Mouse (Mus musculus) stomach, adult 2 months (tissue): ENCODE measurements around the gene Pbx4. TPM values are rescaled to one million over a fixed set of nuclear protein-coding genes. Genes with fewer than 3 reads are reported as not detected.

Source experiments
- polyA plus RNA-seq: library from polyadenylated mRNA; depleted of rRNA; stranded (reverse); fragments of >200 nt; gene quantifications from 2 replicates; pipeline ENCODE4 v1.2.3, GENCODE M21; 2012; rRNA removed

The Pbx4 gene
- 2.4 and 5.1 TPM in 2 replicates for polyA plus RNA-seq

GRCm38 (mm10) chr8:69832298-69832853 is at the start of gene Pbx4:
TSS of gene Pbx4 (plus strand) at chr8:69832491.

GRCm38 (mm10) chr8:69790773-69791367 is 41.4 kb upstream of the Pbx4 start, which contains the start of the genes Atp13a1 and Zfp866:
TSS of gene Atp13a1 (plus strand) at chr8:69791163.
TSS of gene Zfp866 (minus strand) at chr8:69791178.

GRCm38 (mm10) chr8:69808094-69808863 is 24.0 kb upstream of the Pbx4 start, which contains the start of gene Gmip:
TSS of gene Gmip (plus strand) at chr8:69808679.

GRCm38 (mm10) chr8:69822386-69823191 is 9.7 kb upstream of the Pbx4 start, which contains the start of gene Lpar2:
TSS of gene Lpar2 (plus strand) at chr8:69822429.

GRCm38 (mm10) chr8:69887289-69888243 is 55.3 kb downstream of the Pbx4 start, which contains the start of gene Cilp2:
TSS of gene Cilp2 (minus strand) at chr8:69887687.

GRCm38 (mm10) chr8:69902163-69903062 is 70.1 kb downstream of the Pbx4 start, which contains the start of the genes Tssk6, Ndufa13 and Yjefn3:
TSS of gene Tssk6 (plus strand) at chr8:69902184.
TSS of gene Ndufa13 (minus strand) at chr8:69902558.
TSS of gene Yjefn3 (minus strand) at chr8:69902712.

Other genes with a start within 250 kb of the Pbx4 start
- gene Zfp868, start 206.9 kb upstream of the Pbx4 start, polyA plus RNA-seq: 1.1 and 1.8 TPM in 2 replicates
- 0.06 and 0.08 TPM in 2 replicates for gene Zfp964, start 178.0 kb upstream of the Pbx4 start, polyA plus RNA-seq
- gene Zfp869, start 121.8 kb upstream of the Pbx4 start, polyA plus RNA-seq: 0.12 and 0.14 TPM in 2 replicates
- gene Zfp963, start 82.5 kb upstream of the Pbx4 start, polyA plus RNA-seq: 0.19 and 0.43 TPM in 2 replicates
- gene Gm20422, start 57.6 kb upstream of the Pbx4 start, polyA plus RNA-seq: 0.19 TPM in 1 of 2 replicates, not detected in the other
- gene Atp13a1, start 41.3 kb upstream of the Pbx4 start, polyA plus RNA-seq: 44.2 and 48.8 TPM in 2 replicates
- gene Zfp866, start 41.3 kb upstream of the Pbx4 start, polyA plus RNA-seq: 0.99 and 1.7 TPM in 2 replicates
- gene Gmip, start 23.8 kb upstream of the Pbx4 start, polyA plus RNA-seq: 23.4 and 25.5 TPM in 2 replicates
- gene Lpar2, start 10.1 kb upstream of the Pbx4 start, polyA plus RNA-seq: 2.4 and 3.4 TPM in 2 replicates
- gene Cilp2, start 55.2 kb downstream of the Pbx4 start, polyA plus RNA-seq: 0.17 and 0.34 TPM in 2 replicates
- gene Tssk6, start 69.7 kb downstream of the Pbx4 start, polyA plus RNA-seq: 0.88 and 1.7 TPM in 2 replicates
- 58.7 and 79.5 TPM in 2 replicates for gene Ndufa13, start 70.1 kb downstream of the Pbx4 start, polyA plus RNA-seq
- gene Yjefn3, start 70.2 kb downstream of the Pbx4 start, polyA plus RNA-seq: 1.7 and 2.6 TPM in 2 replicates
- 41.2 and 45.5 TPM in 2 replicates for gene Gatad2a, start 163.9 kb downstream of the Pbx4 start, polyA plus RNA-seq
- gene Mau2, start 210.2 kb downstream of the Pbx4 start, polyA plus RNA-seq: 27.5 and 35.3 TPM in 2 replicates
- 2.5 and 5.6 TPM in 2 replicates for gene Sugp1, start 210.3 kb downstream of the Pbx4 start, polyA plus RNA-seq
- 4.8 and 19.7 TPM in 2 replicates for gene Tm6sf2, start 240.4 kb downstream of the Pbx4 start, polyA plus RNA-seq